Mouse (Mus musculus): Measurements from ENCODE around the gene Ccdc84.

GRCm38 (mm10) chr9:44417892-44418363 is 441 bp downstream of the Ccdc84 start:
- TF ChIP-seq CTCF (IDR thresholded peaks at IDR 0.05; ENCODE audit: low read depth, low read length) = no peak
- no peak for TF ChIP-seq POLR2A (IDR thresholded peaks at IDR 0.05; ENCODE audit: borderline replicate concordance, low read depth, low read length)

Measured in bone marrow macrophage, adult 2 months (primary cell).